Mouse (Mus musculus): ENCODE data around the gene Itpr3.

The Itpr3 gene

GRCm38 (mm10) chr17:27141971-27142450 lies 84.9 kb downstream of the Itpr3 start:
- DNase-seq (ENCODE audit: low spot score in 2 of 2) = no peak

DNA sequence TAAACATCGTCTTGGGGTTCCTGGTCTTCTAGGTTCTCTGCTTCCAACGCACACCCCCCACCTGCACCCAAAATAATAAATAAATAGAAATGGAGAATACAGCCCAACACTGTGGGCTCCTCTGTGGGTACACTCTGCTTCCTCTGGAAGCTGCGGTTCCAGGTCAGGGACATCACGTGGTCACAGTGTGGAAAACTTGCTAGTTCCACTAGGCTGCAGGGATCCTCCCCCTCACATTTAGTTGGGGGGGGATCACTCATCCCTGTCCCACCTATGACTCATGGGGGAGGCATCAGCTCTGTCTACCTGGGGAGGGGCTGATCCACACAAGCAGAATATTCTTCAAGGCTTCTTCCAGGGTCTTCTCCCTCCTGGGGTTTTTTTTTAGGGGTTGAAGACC lies 87.0 kb downstream of the Itpr3 start:
- DNase-seq (ENCODE audit: low spot score in 2 of 2) = no peak

DNA sequence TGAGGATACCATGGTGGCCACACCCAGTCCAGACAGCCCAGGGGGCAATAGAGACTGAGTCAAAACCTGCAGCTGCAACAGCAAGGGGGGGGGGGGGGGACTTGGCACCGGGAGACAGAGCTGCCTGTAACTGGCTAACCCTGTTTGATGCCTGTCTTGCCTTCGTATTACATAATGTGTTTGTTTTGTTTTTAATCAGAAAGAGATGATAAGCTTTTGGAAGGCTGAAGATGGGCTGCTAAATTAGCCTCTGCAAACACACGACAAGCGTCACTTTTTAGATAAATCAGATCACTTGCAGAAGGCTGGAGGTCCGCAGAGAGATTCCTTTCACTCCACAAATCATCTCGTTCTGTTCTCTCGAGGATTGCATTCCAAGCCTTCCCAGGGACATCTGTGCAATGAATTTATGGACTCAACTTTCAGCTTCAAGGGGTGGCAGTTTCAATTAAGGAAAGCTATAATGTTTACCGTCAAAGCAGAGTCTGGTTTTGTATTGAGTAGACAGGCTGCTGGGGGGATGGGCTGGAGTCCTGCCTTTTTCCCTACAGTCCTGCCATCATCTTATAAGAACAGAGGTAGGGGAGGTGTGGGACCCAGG lies 89.3 kb downstream of the Itpr3 start:
- DNase-seq (ENCODE audit: low spot score in 2 of 2) = no peak

GRCm38 (mm10) chr17:27150871-27151270 lies 93.8 kb downstream of the Itpr3 start:
- no peak for DNase-seq (ENCODE audit: low spot score in 2 of 2)

- no peak for DNase-seq (ENCODE audit: low spot score in 2 of 2)
Observed at GRCm38 (mm10) chr17:27151411-27151810, 94.3 kb downstream of the Itpr3 start.

DNA sequence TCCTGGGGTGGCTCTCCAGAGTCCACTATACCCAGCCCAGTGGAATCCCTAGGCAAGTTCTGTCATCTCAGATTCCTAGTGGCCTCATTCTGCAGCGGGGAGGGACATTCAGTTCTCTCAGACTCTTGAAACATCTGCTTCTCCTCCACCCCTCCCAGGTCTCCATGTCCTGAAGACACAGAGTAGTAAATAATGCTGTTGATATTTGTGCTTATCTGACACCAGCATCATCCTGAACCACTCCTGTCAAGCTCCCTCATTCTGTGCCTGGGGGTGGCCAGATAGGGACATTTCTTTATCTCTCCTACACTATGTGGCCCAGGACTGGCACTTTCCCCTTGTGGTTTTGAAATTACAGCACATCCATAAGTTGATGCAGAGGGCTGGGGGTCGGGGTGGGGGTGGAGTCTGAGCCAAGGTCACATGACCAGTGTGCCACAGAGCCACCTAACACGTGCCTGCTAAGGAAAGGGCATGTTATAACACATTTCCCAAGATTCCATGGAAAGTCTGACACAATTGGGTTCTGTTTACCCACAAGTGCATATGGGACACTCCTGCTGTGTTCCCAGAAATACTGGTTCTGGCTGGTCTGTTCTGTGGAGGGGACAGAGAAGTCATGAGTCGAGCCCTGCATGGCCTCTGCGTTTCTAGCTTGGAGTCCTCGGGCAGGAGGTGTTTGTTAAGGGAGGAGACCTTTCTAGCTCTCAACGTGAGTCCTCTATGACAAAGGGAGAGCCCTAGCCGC lies 96.0 kb downstream of the Itpr3 start:
- DNase-seq (ENCODE audit: low spot score in 2 of 2) = no peak

GRCm38 (mm10) chr17:27153773-27154193 lies 96.7 kb downstream of the Itpr3 start:
- DNase-seq (ENCODE audit: low spot score in 2 of 2) = no peak

DNA sequence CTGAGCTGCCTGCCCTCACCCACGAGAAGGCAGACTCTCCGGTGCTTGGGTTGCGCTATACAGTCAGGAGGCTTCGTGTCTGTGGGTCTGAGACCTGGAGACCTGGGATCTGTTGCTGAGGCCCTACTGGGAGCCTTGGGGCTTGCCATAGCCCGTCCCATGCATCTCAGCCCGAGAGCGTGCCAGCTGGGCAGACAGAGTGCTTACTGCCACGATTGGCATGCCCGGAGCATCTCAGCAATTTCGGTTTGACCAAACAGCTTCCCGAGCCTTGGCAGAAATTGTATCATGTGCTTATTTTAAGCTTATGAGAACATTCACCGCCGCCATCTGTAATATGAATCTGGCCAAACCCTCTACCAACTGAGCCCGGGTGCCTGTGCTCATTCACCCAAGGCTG lies 97.2 kb downstream of the Itpr3 start:
- DNase-seq (ENCODE audit: low spot score in 2 of 2) = no peak

GRCm38 (mm10) chr17:27154881-27155280 lies 97.8 kb downstream of the Itpr3 start:
- DNase-seq (ENCODE audit: low spot score in 2 of 2) = no peak

DNA sequence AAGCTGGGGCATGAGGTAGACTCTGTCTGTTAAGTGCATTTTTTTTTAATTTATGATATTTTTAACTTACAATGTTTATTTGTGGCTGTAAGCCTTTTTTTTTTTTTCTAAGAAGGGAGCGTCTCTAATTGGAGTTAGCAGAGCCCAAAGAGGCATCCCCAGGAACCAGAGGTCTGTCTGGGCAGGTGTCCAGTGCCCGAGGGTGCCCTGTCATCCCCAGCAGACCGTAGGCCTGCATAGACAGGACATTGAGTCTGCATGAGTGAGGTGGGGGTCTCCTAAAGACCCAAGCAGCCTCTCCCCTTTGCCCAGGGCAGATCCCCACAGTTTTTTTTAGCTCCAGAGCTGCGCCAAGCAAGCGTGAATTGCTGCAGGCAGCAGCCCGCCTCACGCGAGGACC lies 98.6 kb downstream of the Itpr3 start:
- no peak for DNase-seq (ENCODE audit: low spot score in 2 of 2)

DNA sequence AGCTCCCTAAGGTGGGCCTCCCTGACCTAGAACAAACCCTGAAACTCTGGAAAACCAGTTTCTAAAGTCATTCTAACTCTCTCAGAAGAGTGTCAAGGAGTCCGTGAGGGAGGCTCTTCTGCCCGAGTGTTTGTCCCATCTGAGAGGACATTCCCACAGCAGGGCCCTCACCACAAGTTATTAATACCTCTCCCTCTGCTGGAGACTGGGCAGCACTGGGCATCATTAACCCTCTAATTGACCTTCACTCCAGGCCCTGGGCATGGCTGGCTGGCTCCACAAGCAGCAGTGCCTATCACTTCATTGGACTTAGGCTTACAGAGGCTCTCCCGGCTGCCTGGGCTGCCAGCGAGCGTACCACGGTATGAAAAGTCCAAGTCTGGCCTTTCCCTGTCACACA lies 101.3 kb downstream of the Itpr3 start:
- DNase-seq (ENCODE audit: low spot score in 2 of 2) = no peak

- DNase-seq (ENCODE audit: low spot score in 2 of 2) = no peak
Observed at GRCm38 (mm10) chr17:27159169-27159568, 102.1 kb downstream of the Itpr3 start.

DNA sequence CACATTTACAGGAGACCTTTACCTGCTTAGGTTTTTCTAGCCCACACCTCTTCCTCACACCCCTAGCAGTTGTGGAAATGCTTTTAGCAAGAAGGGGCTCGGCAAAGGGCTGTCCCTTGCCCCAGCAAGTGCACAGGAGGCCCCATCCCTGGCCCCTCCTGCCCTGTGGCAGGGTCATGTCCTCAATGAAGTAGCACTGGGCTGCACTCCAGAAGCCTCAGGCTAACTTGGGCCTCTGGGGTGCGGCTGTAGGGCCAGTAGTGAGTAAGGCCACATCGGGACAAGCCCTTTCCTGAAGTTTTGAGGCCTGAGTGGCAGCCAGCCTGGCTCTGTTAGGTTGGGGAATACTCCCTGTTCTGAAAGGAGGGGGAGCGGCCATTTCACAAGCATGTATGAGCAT lies 103.8 kb downstream of the Itpr3 start:
- no peak for DNase-seq (ENCODE audit: low spot score in 2 of 2)

GRCm38 (mm10) chr17:27165054-27165773 lies 108.1 kb downstream of the Itpr3 start:
- DNase-seq (ENCODE audit: low spot score in 2 of 2) = no peak

GRCm38 (mm10) chr17:27166901-27167300 lies 109.8 kb downstream of the Itpr3 start:
- DNase-seq (ENCODE audit: low spot score in 2 of 2) = no peak

- DNase-seq (ENCODE audit: low spot score in 2 of 2) = no peak
Observed at GRCm38 (mm10) chr17:27167545-27167944, 110.4 kb downstream of the Itpr3 start, which contains the start of gene Ip6k3. Ip6k3 (minus strand) TSS chr17:27167795.

- DNase-seq (ENCODE audit: low spot score in 2 of 2) = no peak
Observed at GRCm38 (mm10) chr17:27168569-27168968, 111.5 kb downstream of the Itpr3 start.

- no peak for DNase-seq (ENCODE audit: low spot score in 2 of 2)
Observed at GRCm38 (mm10) chr17:27169952-27170695, 113.0 kb downstream of the Itpr3 start.

DNA sequence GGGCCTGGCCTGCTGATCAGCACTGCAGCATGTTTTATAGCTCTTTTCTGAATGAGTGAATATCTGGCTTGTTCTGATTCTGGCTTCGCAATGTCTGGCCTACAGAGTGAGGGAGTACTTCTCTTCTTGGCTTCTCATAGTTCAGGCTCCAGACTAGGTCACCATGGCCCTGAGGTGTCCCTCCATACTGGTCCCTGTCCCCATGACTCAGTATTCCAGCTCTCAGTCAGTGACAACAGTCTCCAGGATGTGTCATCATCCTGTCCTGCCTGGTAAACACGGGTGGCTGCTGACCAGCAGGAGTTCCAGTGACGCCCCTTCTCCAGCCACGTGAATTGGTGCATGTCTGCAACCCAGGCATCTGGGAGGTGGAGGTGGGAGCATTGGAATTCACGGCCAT lies 114.0 kb downstream of the Itpr3 start:
- DNase-seq (ENCODE audit: low spot score in 2 of 2) = no peak

Data from urinary bladder, postnatal 4 days (tissue).